Mouse (Mus musculus): ENCODE data around the gene Wdr83os. TPM values are rescaled to one million over a fixed set of nuclear protein-coding genes. Genes with fewer than 3 reads are reported as not detected.
"Not testable (repeated sequence)": the region's sequence is repeated elsewhere in the genome, so short reads cannot be mapped to it uniquely, and the experiment has no call there.

The Wdr83os gene
- total RNA-seq, 2 experiments from 2014 or later, result 54.3 to 60.4 TPM

- no peak for DNase-seq (ENCODE audit: extremely low spot score in 1 of 2, low spot score in 2 of 2)
- intact Hi-C loops (cut with DNase I), result no loop called here
Observed at GRCm38 (mm10) chr8:85096850-85097249, 16.3 kb downstream of the Wdr83os start.

DNA sequence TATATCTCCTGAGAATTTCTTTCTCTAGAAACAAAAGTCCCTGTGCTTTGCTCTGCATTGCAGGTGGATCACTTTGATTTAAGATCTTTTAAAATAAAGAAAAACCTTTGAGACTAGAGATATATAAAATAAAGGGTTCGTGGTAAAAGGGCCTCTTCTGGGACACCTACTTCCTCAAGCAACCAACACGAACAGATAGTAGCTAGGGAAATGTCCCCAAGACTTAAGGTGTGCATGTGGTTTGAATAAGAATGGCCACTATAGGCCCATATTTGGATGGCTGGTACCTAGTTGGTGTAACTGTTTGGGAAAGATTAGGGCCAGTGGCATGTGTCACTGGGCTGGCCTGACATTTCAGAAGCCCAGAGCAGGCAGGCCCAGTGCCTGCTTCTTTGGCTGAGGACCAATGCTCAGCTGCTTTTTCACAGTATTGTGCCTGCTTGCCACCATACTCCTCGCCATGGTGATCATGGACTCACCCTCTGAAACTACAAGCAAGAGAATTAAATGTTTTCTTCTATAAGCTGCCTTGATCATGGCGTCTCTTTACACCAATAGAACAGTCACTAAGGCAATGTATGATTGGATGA is 19.6 kb downstream of the Wdr83os start:
- intact Hi-C loops (cut with DNase I), result no loop called here
- no peak for DNase-seq (ENCODE audit: extremely low spot score in 1 of 2, low spot score in 2 of 2)

DNA sequence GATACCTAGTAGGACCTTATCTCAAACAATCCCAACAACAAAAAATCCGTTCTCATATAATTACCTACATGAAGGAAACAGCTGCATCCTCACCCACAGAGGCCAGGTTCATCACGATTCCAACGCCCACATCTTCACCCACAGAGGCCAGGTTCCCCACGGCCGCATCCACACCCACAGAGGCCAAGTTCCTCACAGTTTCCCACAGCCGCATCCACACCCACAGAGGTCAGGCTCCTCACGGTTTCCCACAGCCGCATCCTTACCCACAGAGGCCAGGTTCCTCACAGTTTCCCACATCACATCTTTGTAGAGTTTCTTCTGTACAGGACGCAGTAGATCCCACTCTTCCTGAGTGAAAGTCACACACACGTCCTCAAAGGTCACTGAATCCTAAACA is 32.7 kb downstream of the Wdr83os start:
- intact Hi-C loops (cut with DNase I), result no loop called here
- no peak for DNase-seq (ENCODE audit: extremely low spot score in 1 of 2, low spot score in 2 of 2)

GRCm38 (mm10) chr8:85115501-85115900 is 35.0 kb downstream of the Wdr83os start:
- DNase-seq (ENCODE audit: extremely low spot score in 1 of 2, low spot score in 2 of 2), result no peak
- intact Hi-C loops (cut with DNase I), result no loop called here

- intact Hi-C loops (cut with DNase I), result no loop called here
- DNase-seq (ENCODE audit: extremely low spot score in 1 of 2, low spot score in 2 of 2), result no peak
Observed at GRCm38 (mm10) chr8:85116984-85117383, 36.4 kb downstream of the Wdr83os start.

DNA sequence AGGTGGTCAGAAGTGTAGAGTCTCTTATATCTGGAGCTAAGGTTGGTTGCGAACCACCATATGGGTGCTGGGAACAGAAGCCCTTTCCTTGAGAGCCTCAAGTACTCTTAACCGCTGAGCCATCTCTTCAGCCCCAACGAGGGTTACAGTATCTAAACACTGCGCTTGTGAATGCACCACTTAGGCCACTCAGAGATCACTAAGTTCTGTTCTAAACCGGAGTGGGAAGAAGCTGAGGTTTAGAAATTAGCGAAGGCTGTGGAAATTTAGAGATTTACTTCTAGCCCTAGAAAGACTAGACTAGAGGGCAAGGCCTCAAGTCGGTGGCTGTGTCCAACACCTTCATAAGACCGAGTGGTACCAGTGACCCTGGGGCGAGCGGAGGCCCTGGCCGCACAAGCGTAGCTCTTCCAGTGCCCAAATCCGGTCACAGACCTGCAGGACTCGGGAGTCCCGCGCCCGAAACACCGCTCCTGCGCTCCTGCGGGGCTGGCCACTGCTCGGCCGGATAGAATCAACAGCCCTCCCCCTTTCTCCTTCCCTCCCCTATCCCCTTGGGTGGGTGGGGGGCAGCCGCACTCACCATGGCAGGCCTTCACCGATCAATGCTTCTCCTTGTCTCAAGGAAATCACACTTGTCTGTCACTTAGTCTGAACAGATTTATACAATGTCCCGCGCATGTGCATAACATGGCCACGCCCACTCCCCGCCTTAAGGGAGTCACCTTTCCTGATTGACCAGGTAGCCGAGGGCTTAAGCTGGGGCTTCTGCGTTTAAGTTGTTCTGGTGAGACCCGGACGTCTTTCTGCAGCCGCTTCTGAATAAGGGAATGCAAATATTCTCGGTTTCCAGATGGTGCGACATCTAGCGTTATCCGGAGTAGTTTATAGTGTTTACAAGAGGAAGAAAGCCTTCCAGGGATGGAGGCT is 38.8 kb downstream of the Wdr83os start:
- intact Hi-C loops (cut with DNase I), result no loop called here
- peak; percentile 76 to 88 for DNase-seq (ENCODE audit: extremely low spot score in 1 of 2, low spot score in 2 of 2)

GRCm38 (mm10) chr8:85120251-85120650 is 39.7 kb downstream of the Wdr83os start:
- intact Hi-C loops (cut with DNase I); DNase-seq (ENCODE audit: extremely low spot score in 1 of 2, low spot score in 2 of 2): not testable (repeated sequence)

DNA sequence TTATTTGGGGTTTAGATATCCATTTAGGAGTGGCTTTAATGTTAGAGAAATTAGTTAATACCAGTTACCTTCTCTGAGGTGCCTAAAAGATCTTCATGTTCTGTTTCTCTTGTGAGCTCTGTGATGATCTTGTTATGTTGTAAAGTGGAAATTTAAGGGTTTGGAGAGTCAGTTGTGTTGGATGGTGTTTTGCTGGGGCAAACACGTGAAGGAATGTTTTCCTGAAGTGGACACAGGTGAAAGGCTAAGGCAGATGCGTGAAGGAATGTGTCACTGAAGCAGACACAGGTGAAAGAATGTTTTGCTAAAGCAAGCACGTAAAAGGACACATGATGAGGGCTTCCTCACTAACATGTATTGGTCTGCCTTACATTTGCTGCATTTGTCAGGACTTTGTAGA is 42.5 kb downstream of the Wdr83os start, which contains the start of gene Zfp791:
Gene Zfp791 (minus strand): TSS at position 101 of the 400 bp plus-strand sequence.
- intact Hi-C loops (cut with DNase I), result no loop called here
- no peak for DNase-seq (ENCODE audit: extremely low spot score in 1 of 2, low spot score in 2 of 2)

- no peak for DNase-seq (ENCODE audit: extremely low spot score in 1 of 2, low spot score in 2 of 2)
- intact Hi-C loops (cut with DNase I), result no loop called here
Observed at GRCm38 (mm10) chr8:85123691-85124090, 43.2 kb downstream of the Wdr83os start.

Small RNA genes within 50 kb of the gene (microRNA-seq; reads per million reads assigned to microRNA genes)
- gene Gm23388 (not detected), gene Mir7070 (17.2 reads per million, percentile 37 among the genes with 10 or more reads in this experiment)

Other genes with a start within 250 kb of the Wdr83os start
- gene Gadd45gip1, start 249.2 kb upstream of the Wdr83os start, total RNA-seq (2021), result 10 to 100 TPM; 20.6 to 21.3 TPM
- 10 to 100 TPM; 57.0 to 60.1 TPM for gene Rad23a, start 240.1 kb upstream of the Wdr83os start, total RNA-seq (2021)
- gene Calr, start 233.8 kb upstream of the Wdr83os start, total RNA-seq (2021), result 100 to 1,000 TPM; 455 to 481 TPM
- gene Farsa, start 223.8 kb upstream of the Wdr83os start, total RNA-seq (2021), result 10 to 100 TPM; 59.5 to 65.8 TPM
- 10 to 100 TPM; 19.3 to 22.8 TPM for gene Syce2, start 208.6 kb upstream of the Wdr83os start, total RNA-seq (2021)
- gene Gcdh, start 186.8 kb upstream of the Wdr83os start, total RNA-seq (2021), result 10 to 100 TPM; 29.4 to 36.6 TPM
- gene Klf1, start 178.8 kb upstream of the Wdr83os start, total RNA-seq (2021), result not detected
- gene Dnase2a, start 172.2 kb upstream of the Wdr83os start, total RNA-seq (2021), result 1 to 10 TPM; 2.5 to 2.9 TPM
- 100 to 1,000 TPM; 183 to 187 TPM for gene Mast1, start 143.4 kb upstream of the Wdr83os start, total RNA-seq (2021)
- gene Rtbdn, start 133.7 kb upstream of the Wdr83os start, total RNA-seq (2021), result 1 to 10 TPM; 4.2 to 4.6 TPM
- not detected for gene Gm49661, start 111.3 kb upstream of the Wdr83os start, total RNA-seq (2021)
- gene Prdx2, start 111.2 kb upstream of the Wdr83os start, total RNA-seq (2021), result 100 to 1,000 TPM; 507 to 518 TPM
- gene Rnaseh2a, start 111.0 kb upstream of the Wdr83os start, total RNA-seq (2021), result 10 to 100 TPM; 41.0 to 44.2 TPM
- 10 to 100 TPM; 29.9 to 33.0 TPM for gene Junb, start 102.0 kb upstream of the Wdr83os start, total RNA-seq (2021)
- 10 to 100 TPM; 13.4 to 13.9 TPM for gene Hook2, start 90.1 kb upstream of the Wdr83os start, total RNA-seq (2021)
- not detected for gene Best2, start 66.2 kb upstream of the Wdr83os start, total RNA-seq (2021)
- gene Asna1, start 55.5 kb upstream of the Wdr83os start, total RNA-seq (2021), result 100 to 1,000 TPM; 111 to 113 TPM
- 100 to 1,000 TPM; 139 to 145 TPM for gene Trir, start 53.9 kb upstream of the Wdr83os start, total RNA-seq (2021)
- gene Tnpo2, start 43.8 kb upstream of the Wdr83os start, total RNA-seq (2021), result 100 to 1,000 TPM; 168 to 193 TPM
- 10 to 100 TPM; 60.1 to 63.5 TPM for gene Fbxw9, start 20.7 kb upstream of the Wdr83os start, total RNA-seq (2021)
- not detected for gene Gm5741, start 12.8 kb upstream of the Wdr83os start, total RNA-seq (2021)
- gene Dhps, start 9.0 kb upstream of the Wdr83os start, total RNA-seq (2021), result 10 to 100 TPM; 72.3 to 78.4 TPM
- 10 to 100 TPM; 24.8 to 28.9 TPM for gene Wdr83, start 566 bp downstream of the Wdr83os start, total RNA-seq (2021)
- 10 to 100 TPM; 35.6 to 37.2 TPM for gene Man2b1, start 2.5 kb downstream of the Wdr83os start, total RNA-seq (2021)
- gene Zfp791, start 42.4 kb downstream of the Wdr83os start, total RNA-seq (2021), result 1 to 10 TPM; 5.6 to 6.0 TPM
- not detected for gene Cks1brt, start 71.2 kb downstream of the Wdr83os start, total RNA-seq (2021)
- gene Olfr371, start 145.2 kb downstream of the Wdr83os start, total RNA-seq (2021), result not detected
- gene Orc6, start 218.9 kb downstream of the Wdr83os start, total RNA-seq (2021), result 10 to 100 TPM; 43.7 to 45.1 TPM
- 100 to 1,000 TPM; 151 to 156 TPM for gene Vps35, start 219.1 kb downstream of the Wdr83os start, total RNA-seq (2021)